11 mouse cellular contexts compared by ENCODE assay signal in genomic region chr5:33830832-33831231, GRCm38 (mm10). TPM values are rescaled to one million over a fixed set of nuclear protein-coding genes. Genes with fewer than 3 reads are reported as not detected.
DNase-seq lines count a peak whose midpoint lies in the region; ATAC-seq and TF ChIP-seq lines count a peak whose summit lies in the region.
"Had no signal": no experiment of that assay in that cellular context is flagged by ENCODE, and none has a peak within 500 bp of the region (broad histone marks: within the 10 kb centered on the region; RNA-seq: fewer than 3 reads in every experiment).

No protein-coding gene starts in this region.

- H3K4me2 ChIP-seq in CH12.LX (ENCODE audit: insufficient read depth, low read depth, poor library complexity, severe bottlenecking) = no peak overlapping the region
- no peak overlapping the region for H3K4me2 ChIP-seq in heart, embryonic 11.5 days
- H3K4me2 ChIP-seq: forebrain, embryonic 15.5 days; heart, embryonic 15.5 days; neural tube, embryonic 13.5 days had no signal

- WGBS in heart, embryonic 11.5 days (ENCODE audit: insufficient replicate concordance) = 76% methylated on average over 1 of the region's 1 CpGs

- intact Hi-C loops in left cerebral cortex, adult 2 months (cut with DNase I) = no loop called here
- intact Hi-C loops in left cerebral cortex, postnatal 25 days (cut with DNase I) = no loop called here

- DNase-seq in left cerebral cortex, adult 2 months (ENCODE audit: extremely low spot score in 1 of 2, low spot score in 2 of 2) = no peak
- DNase-seq in left cerebral cortex, postnatal 25 days (ENCODE audit: low spot score in 2 of 2) = no peak
- DNase-seq in CH12.LX (ENCODE audit: extremely low read depth) = no peak
- DNase-seq in T-cell, adult 2 months (ENCODE audit: low spot score) = peak; percentile 25
- DNase-seq in splenic B cell, adult 2 months (ENCODE audit: low read depth, low spot score) = peak; percentile 55
- DNase-seq in adrenal gland, postnatal 25 days = no peak

- TF ChIP-seq CTCF in left cerebral cortex, adult 2 months (IDR thresholded peaks at IDR 0.05) = peak; percentile 45
- peak in 1 of 2 experiments; percentile 64; a peak in 2 of 4 replicates for TF ChIP-seq CTCF in CH12.LX (conservative IDR thresholded peaks at IDR 0.05 in 1 of 2, IDR thresholded peaks at IDR 0.05 in 1 of 2; ENCODE audit: low read depth in 2 of 2, low read length in 2 of 2)

- no peak overlapping the region for H3K9ac ChIP-seq in CH12.LX (ENCODE audit: insufficient read depth, low read depth)
- no peak overlapping the region for H3K9ac ChIP-seq in heart, embryonic 11.5 days (ENCODE audit: low read depth, low read length)
- H3K9ac ChIP-seq: forebrain, embryonic 15.5 days; heart, embryonic 15.5 days; neural tube, embryonic 13.5 days had no signal

- TF ChIP-seq RAD21 in CH12.LX (IDR thresholded peaks at IDR 0.05; ENCODE audit: low read depth, low read length) = peak; percentile 39

- no peak overlapping the region for H3K27ac ChIP-seq in left cerebral cortex, adult 2 months
- H3K27ac ChIP-seq in CH12.LX (ENCODE audit: insufficient read depth, low read depth) = no peak overlapping the region
- no peak overlapping the region for H3K27ac ChIP-seq in heart, embryonic 11.5 days (ENCODE audit: low read depth, low read length)
- H3K27ac ChIP-seq: forebrain, embryonic 15.5 days; heart, embryonic 15.5 days; macrophage; neural tube, embryonic 13.5 days had no signal

- H3K4me1 ChIP-seq in CH12.LX (ENCODE audit: control insufficient read depth in 1 of 2, insufficient read depth in 2 of 2) = peaks cover 4 to 57% of the 10 kb centered on the region in 2 experiments; a peak in 2 of 4 replicates
- no peaks in the 10 kb centered on the region for H3K4me1 ChIP-seq in heart, embryonic 11.5 days (ENCODE audit: control insufficient read depth, insufficient read depth, low read length)

- no peak for ATAC-seq in heart, embryonic 11.5 days (replicated peaks; ENCODE audit: insufficient number of reproducible peaks, low FRiP score, low TSS enrichment)
- ATAC-seq: forebrain, embryonic 15.5 days had no signal

- dilution Hi-C loops in CH12.LX (cut with MboI; ENCODE audit: extremely low pct_ligation_motif_present, extremely low pct_unique_long_range_greater_than_20kb, low sequenced_read_pairs) = no loop called here

- H3K79me2 ChIP-seq in CH12.LX (replicated peaks; ENCODE audit: control insufficient read depth, extremely low read depth, insufficient read depth, poor library complexity, severe bottlenecking) = peaks cover 80% of the 10 kb centered on the region

- H3K36me3 ChIP-seq in CH12.LX (replicated peaks in 1 of 2; ENCODE audit: control insufficient read depth in 1 of 2, insufficient read depth in 1 of 2, low read length in 1 of 2) = peaks cover 2 to 38% of the 10 kb centered on the region in 2 experiments
- H3K36me3 ChIP-seq in splenic B cell, adult 2 months (ENCODE audit: control insufficient read depth, insufficient read depth, low read length, poor library complexity, severe bottlenecking) = no peaks in the 10 kb centered on the region
- H3K36me3 ChIP-seq in heart, embryonic 11.5 days (ENCODE audit: control insufficient read depth, insufficient read depth, low read length) = no peaks in the 10 kb centered on the region
- H3K36me3 ChIP-seq: forebrain, embryonic 15.5 days; heart, embryonic 15.5 days had no signal

- H3K9me3 ChIP-seq in CH12.LX (replicated peaks; ENCODE audit: low read length) = no peaks in the 10 kb centered on the region
- no peaks in the 10 kb centered on the region for H3K9me3 ChIP-seq in heart, embryonic 11.5 days (replicated peaks; ENCODE audit: control insufficient read depth, low read length)
- H3K9me3 ChIP-seq: forebrain, embryonic 15.5 days; heart, embryonic 15.5 days; neural tube, embryonic 13.5 days had no signal

- no peak overlapping the region for H3K4me3 ChIP-seq in left cerebral cortex, adult 2 months
- H3K4me3 ChIP-seq in CH12.LX (replicated peaks in 1 of 3; ENCODE audit: low read depth in 2 of 3, low read length in 2 of 3, poor library complexity in 1 of 3) = no peak overlapping the region
- H3K4me3 ChIP-seq in heart, embryonic 11.5 days (ENCODE audit: low read depth, low read length) = no peak overlapping the region
- H3K4me3 ChIP-seq: forebrain, embryonic 15.5 days; heart, embryonic 15.5 days; neural tube, embryonic 13.5 days had no signal

- no peaks in the 10 kb centered on the region for H3K27me3 ChIP-seq in CH12.LX (replicated peaks)
- H3K27me3 ChIP-seq in splenic B cell, adult 2 months (ENCODE audit: control insufficient read depth, insufficient read depth, low read length, poor library complexity, severe bottlenecking) = no peaks in the 10 kb centered on the region
- H3K27me3 ChIP-seq in heart, embryonic 11.5 days (ENCODE audit: control insufficient read depth, insufficient read depth, low read length) = no peaks in the 10 kb centered on the region
- H3K27me3 ChIP-seq: forebrain, embryonic 15.5 days; heart, embryonic 15.5 days; neural tube, embryonic 13.5 days had no signal

- in situ Hi-C loops in CH12.LX (cut with MboI; ENCODE audit: low pct_ligation_motif_present, low pct_unique_long_range_greater_than_20kb, low sequenced_read_pairs) = no loop called here

- no peak for TF ChIP-seq POLR2A in CH12.LX (IDR thresholded peaks at IDR 0.05; ENCODE audit: low read depth, low read length)

- no peak for TF ChIP-seq EP300 in CH12.LX (IDR thresholded peaks at IDR 0.05; ENCODE audit: low read length)

TF ChIP-seq in CH12.LX, 34 proteins besides CTCF, POLR2A, EP300 and RAD21:
- TF ChIP-seq UBTF (IDR thresholded peaks at IDR 0.05; ENCODE audit: low read depth, low read length) (no peak), SMC3 (IDR thresholded peaks at IDR 0.05; ENCODE audit: low read depth, low read length) (peak; percentile 51; the same call in 1 of the 2 replicates), MAFK (IDR thresholded peaks at IDR 0.05; ENCODE audit: insufficient replicate concordance, low read length) (no peak), BHLHE40 (IDR thresholded peaks at IDR 0.05; ENCODE audit: low read depth, low read length) (no peak), CHD2 (IDR thresholded peaks at IDR 0.05; ENCODE audit: low read length) (no peak)

RNA-seq across cellular contexts. Expression of gene Nsd2, which starts 10.3 kb away (rescaled TPM):
- 100 to 1,000 TPM; 150 to 155 TPM for total RNA-seq in left cerebral cortex, adult 2 months (2021)
- total RNA-seq in left cerebral cortex, postnatal 25 days (2021) = 100 to 1,000 TPM; 144 to 147 TPM
- total RNA-seq in CH12.LX (2012; rRNA removed) (55.0 and 63.3 TPM in 2 replicates), CH12.LX (2014; rRNA removed) (39.8 and 43.7 TPM in 2 replicates)
- 47.2 and 49.9 TPM in 2 replicates for polyA plus RNA-seq in CH12.LX (2012; ENCODE audit: insufficient read length, low read depth)
- polyA plus RNA-seq in heart, embryonic 11.5 days (2014; fragmentation: Nextera tagmentation; extraction: Ambion mirVana) = 46.8 and 48.7 TPM in 2 replicates
- 40.3 and 53.6 TPM in 2 replicates for total RNA-seq in adrenal gland, postnatal 25 days (2021)

RNA-seq across cellular contexts. Expression of gene Letm1, which starts 48.2 kb away (rescaled TPM):
- total RNA-seq in left cerebral cortex, adult 2 months (2021) = 100 to 1,000 TPM in 1 of 2 experiments, 10 to 100 TPM in 1; 98.0 to 103 TPM
- 100 to 1,000 TPM in 1 of 2 experiments, 10 to 100 TPM in 1; 98.7 to 102 TPM for total RNA-seq in left cerebral cortex, postnatal 25 days (2021)
- 21.8 and 25.7 TPM in 2 replicates for total RNA-seq in CH12.LX (2012; rRNA removed)
- 25.1 and 27.6 TPM in 2 replicates for total RNA-seq in CH12.LX (2014; rRNA removed)
- 43.0 and 43.4 TPM in 2 replicates for polyA plus RNA-seq in CH12.LX (2012; ENCODE audit: insufficient read length, low read depth)
- polyA plus RNA-seq in heart, embryonic 11.5 days (2014; fragmentation: Nextera tagmentation; extraction: Ambion mirVana) = 40.3 and 44.5 TPM in 2 replicates
- total RNA-seq in adrenal gland, postnatal 25 days (2021) = 104 and 110 TPM in 2 replicates

Comparison
In these comparisons a context has a peak if more than half of its experiments do, and no peak if none do; other contexts are left out.
1. DNase-seq: peak in T-cell, adult 2 months (single experiment) and splenic B cell, adult 2 months (single experiment); none in left cerebral cortex, adult 2 months (0 of 2), left cerebral cortex, postnatal 25 days (0 of 2), CH12.LX (single experiment) and adrenal gland, postnatal 25 days (single experiment).